ENCODE assay signal across 24 mouse cellular contexts in genomic region chr3:97129410-97129809, GRCm38 (mm10). TPM values are rescaled to one million over a fixed set of nuclear protein-coding genes. Genes with fewer than 3 reads are reported as not detected.
A peak's percentile ranks its signal among the peaks of the same experiment; 100 is the strongest.
DNase-seq lines count a peak whose midpoint lies in the region; ATAC-seq and TF ChIP-seq lines count a peak whose summit lies in the region.
"Had no signal": no experiment of that assay in that cellular context is flagged by ENCODE, and none has a peak within 500 bp of the region (broad histone marks: within the 10 kb centered on the region; RNA-seq: fewer than 3 reads in every experiment).

No protein-coding gene starts in this region.

- TF ChIP-seq POLR2A in ES-Bruce4 (IDR thresholded peaks at IDR 0.05; ENCODE audit: insufficient read depth, low read length): no peak

- H3K36me3 ChIP-seq in E14TG2a.4 (ENCODE audit: insufficient read depth, low read length) (no peaks in the 10 kb centered on the region), ES-Bruce4 (ENCODE audit: control insufficient read depth, insufficient read depth, low read length, poor library complexity, severe bottlenecking) (no peaks in the 10 kb centered on the region)
- H3K36me3 ChIP-seq in intestine, postnatal 0 days (ENCODE audit: control insufficient read depth, insufficient read depth): no peaks in the 10 kb centered on the region
- no peaks in the 10 kb centered on the region for H3K36me3 ChIP-seq in midbrain, postnatal 0 days (ENCODE audit: insufficient read depth, low read length)
- H3K36me3 ChIP-seq in forebrain, embryonic 11.5 days (ENCODE audit: control insufficient read depth, insufficient read depth, low read length): no peaks in the 10 kb centered on the region
- H3K36me3 ChIP-seq: embryonic facial prominence, embryonic 13.5 days; forebrain, embryonic 15.5 days; G1E; heart, embryonic 10.5 days; hindbrain, embryonic 13.5 days had no signal

- ATAC-seq in intestine, postnatal 0 days: peak; percentile 72
- no peak for ATAC-seq in midbrain, postnatal 0 days (ENCODE audit: low FRiP score)
- no peak for ATAC-seq in forebrain, embryonic 11.5 days (replicated peaks; ENCODE audit: low FRiP score)
- ATAC-seq: CD4-positive, CD25-positive, alpha-beta regulatory T cell, adult 4 months; forebrain, embryonic 15.5 days; hindbrain, postnatal 0 days had no signal

- peak; percentile 82; the same call in 1 of the 2 replicates for TF ChIP-seq EP300 in ES-Bruce4 (IDR thresholded peaks at IDR 0.05; ENCODE audit: insufficient read depth, low read depth, low read length)

- peak overlapping the region; percentile 51; the same call in 1 of the 2 replicates for H3K27ac ChIP-seq in ES-Bruce4 (ENCODE audit: insufficient read depth, low read length)
- no peak overlapping the region for H3K27ac ChIP-seq in intestine, postnatal 0 days (ENCODE audit: low read depth, low read length)
- no peak overlapping the region for H3K27ac ChIP-seq in midbrain, postnatal 0 days (ENCODE audit: low read depth, low read length)
- H3K27ac ChIP-seq in forebrain, embryonic 11.5 days (ENCODE audit: low read depth, low read length): no peak overlapping the region
- H3K27ac ChIP-seq: embryonic facial prominence, embryonic 13.5 days; forebrain, embryonic 15.5 days; heart, embryonic 10.5 days; hindbrain, embryonic 13.5 days; hindbrain, postnatal 0 days had no signal

- H3K27me3 ChIP-seq in E14TG2a.4 (ENCODE audit: insufficient read depth, low read length): no peaks in the 10 kb centered on the region
- H3K27me3 ChIP-seq in ES-Bruce4 (ENCODE audit: control insufficient read depth, insufficient read depth, low read length, poor library complexity, severe bottlenecking): no peaks in the 10 kb centered on the region
- H3K27me3 ChIP-seq in intestine, postnatal 0 days (replicated peaks; ENCODE audit: control insufficient read depth, insufficient read depth, low read length): no peaks in the 10 kb centered on the region
- no peaks in the 10 kb centered on the region for H3K27me3 ChIP-seq in midbrain, postnatal 0 days (ENCODE audit: insufficient read depth, low read length)
- no peaks in the 10 kb centered on the region for H3K27me3 ChIP-seq in forebrain, embryonic 11.5 days (ENCODE audit: control insufficient read depth, insufficient read depth, low read length)
- H3K27me3 ChIP-seq: embryonic facial prominence, embryonic 13.5 days; forebrain, embryonic 15.5 days; hindbrain, embryonic 13.5 days had no signal

- 67% methylated on average over 4 of the region's 4 CpGs for WGBS in intestine, postnatal 0 days
- WGBS in midbrain, postnatal 0 days: 88% methylated on average over 4 of the region's 4 CpGs
- WGBS in forebrain, embryonic 11.5 days: 80% methylated on average over 4 of the region's 4 CpGs

- no peak overlapping the region for H3K9ac ChIP-seq in ES-Bruce4 (ENCODE audit: low read depth, poor library complexity, severe bottlenecking)
- H3K9ac ChIP-seq in intestine, postnatal 0 days (ENCODE audit: low read depth, low read length): no peak overlapping the region
- H3K9ac ChIP-seq in midbrain, postnatal 0 days (replicated peaks; ENCODE audit: low read length, poor library complexity, severe bottlenecking): no peak overlapping the region
- H3K9ac ChIP-seq in forebrain, embryonic 11.5 days (ENCODE audit: low read length): no peak overlapping the region
- H3K9ac ChIP-seq: embryonic facial prominence, embryonic 13.5 days; forebrain, embryonic 15.5 days; hindbrain, embryonic 13.5 days had no signal

- DNase-seq in WW6 (ENCODE audit: low read depth, low spot score): peak; percentile 38
- no peak for DNase-seq in urinary bladder, adult 2 months (ENCODE audit: low spot score)
- no peak for DNase-seq in midbrain, postnatal 0 days (ENCODE audit: low spot score)
- DNase-seq in forebrain, embryonic 11.5 days (ENCODE audit: low spot score): no peak
- no peak for DNase-seq in B cell, adult 2 months
- DNase-seq: adrenal gland, adult 2 months; adrenal gland, postnatal 25 days; cerebellum, adult 18-20 months; cerebellum, adult 9-11 months; cerebellum, postnatal 36 days; gastrocnemius, postnatal 36 days; heart, adult 11 months; heart, postnatal 10 days; heart, postnatal 4 days had no signal

- TF ChIP-seq CTCF in E14TG2a.4 (conservative IDR thresholded peaks at IDR 0.05; ENCODE audit: low read length) (0 out of 2 replicates have a peak, but pooled peaks have one; percentile 6), ES-Bruce4 (IDR thresholded peaks at IDR 0.05; ENCODE audit: low read depth, low read length) (peak; percentile 8)
- TF ChIP-seq CTCF in intestine, postnatal 0 days (IDR thresholded peaks at IDR 0.05; ENCODE audit: low read depth): peak; percentile 63
- TF ChIP-seq CTCF in midbrain, postnatal 0 days (IDR thresholded peaks at IDR 0.05): no peak

- H3K4me3 ChIP-seq in E14TG2a.4 (replicated peaks; ENCODE audit: low read length): no peak overlapping the region
- no peak overlapping the region for H3K4me3 ChIP-seq in ES-Bruce4 (ENCODE audit: low read depth, low read length)
- H3K4me3 ChIP-seq in intestine, postnatal 0 days (ENCODE audit: low read depth, low read length): no peak overlapping the region
- H3K4me3 ChIP-seq in midbrain, postnatal 0 days (ENCODE audit: low read depth, low read length): no peak overlapping the region
- no peak overlapping the region for H3K4me3 ChIP-seq in forebrain, embryonic 11.5 days (ENCODE audit: low read depth, low read length)
- H3K4me3 ChIP-seq: embryonic facial prominence, embryonic 13.5 days; forebrain, embryonic 15.5 days; heart, embryonic 10.5 days; hindbrain, embryonic 13.5 days had no signal

- no peak overlapping the region for H3K4me2 ChIP-seq in intestine, postnatal 0 days (replicated peaks; ENCODE audit: low read depth)
- no peak overlapping the region for H3K4me2 ChIP-seq in midbrain, postnatal 0 days (ENCODE audit: low read depth, low read length, poor library complexity, severe bottlenecking)
- no peak overlapping the region for H3K4me2 ChIP-seq in forebrain, embryonic 11.5 days (ENCODE audit: low read depth, low read length, severe bottlenecking)
- H3K4me2 ChIP-seq: embryonic facial prominence, embryonic 13.5 days; forebrain, embryonic 15.5 days; hindbrain, embryonic 13.5 days had no signal

- peaks cover 35% of the 10 kb centered on the region for H3K9me3 ChIP-seq in E14TG2a.4 (ENCODE audit: low read length)
- H3K9me3 ChIP-seq in ES-Bruce4 (replicated peaks; ENCODE audit: control insufficient read depth, insufficient read depth, low read length, poor library complexity, severe bottlenecking): peaks cover 9% of the 10 kb centered on the region
- no peaks in the 10 kb centered on the region for H3K9me3 ChIP-seq in intestine, postnatal 0 days (ENCODE audit: control insufficient read depth)
- no peaks in the 10 kb centered on the region for H3K9me3 ChIP-seq in midbrain, postnatal 0 days (ENCODE audit: low read length)
- no peaks in the 10 kb centered on the region for H3K9me3 ChIP-seq in forebrain, embryonic 11.5 days (ENCODE audit: control insufficient read depth, low read length)
- H3K9me3 ChIP-seq: embryonic facial prominence, embryonic 13.5 days; forebrain, embryonic 15.5 days; heart, embryonic 10.5 days had no signal

- H3K4me1 ChIP-seq in E14TG2a.4 (replicated peaks; ENCODE audit: low read depth, low read length) (peaks cover 39% of the 10 kb centered on the region), ES-Bruce4 (ENCODE audit: control insufficient read depth, insufficient read depth, low read length) (no peaks in the 10 kb centered on the region)
- no peaks in the 10 kb centered on the region for H3K4me1 ChIP-seq in intestine, postnatal 0 days (replicated peaks; ENCODE audit: control insufficient read depth, insufficient read depth, low read length)
- no peaks in the 10 kb centered on the region for H3K4me1 ChIP-seq in midbrain, postnatal 0 days (ENCODE audit: insufficient read depth, low read length)
- no peaks in the 10 kb centered on the region for H3K4me1 ChIP-seq in forebrain, embryonic 11.5 days (replicated peaks; ENCODE audit: control insufficient read depth, insufficient read depth, low read length)
- H3K4me1 ChIP-seq: embryonic facial prominence, embryonic 13.5 days; forebrain, embryonic 15.5 days; hindbrain, embryonic 13.5 days had no signal

RNA-seq across cellular contexts. Expression of gene Acp6, which starts 29.2 kb away (rescaled TPM):
- 62.3 and 67.2 TPM in 2 replicates for polyA plus RNA-seq in ES-Bruce4 (2011; ENCODE audit: insufficient read depth, insufficient read length, low read depth, missing spikeins)
- 33.1 and 37.5 TPM in 2 replicates for polyA plus RNA-seq in intestine, postnatal 0 days (2015; fragmentation: Nextera tagmentation; extraction: Ambion mirVana)
- 45.4 and 53.0 TPM in 2 replicates for polyA plus RNA-seq in urinary bladder, adult 2 months (2012; rRNA removed)
- 14.7 and 20.3 TPM in 2 replicates for total RNA-seq in midbrain, postnatal 0 days (2014; rRNA removed)
- 12.6 and 13.7 TPM in 2 replicates for polyA plus RNA-seq in midbrain, postnatal 0 days (2015; fragmentation: Nextera tagmentation; extraction: Ambion mirVana)
- 29.8 and 36.1 TPM in 2 replicates for polyA plus RNA-seq in forebrain, embryonic 11.5 days (2014; fragmentation: Nextera tagmentation; extraction: Ambion mirVana)
